Mouse (Mus musculus): ENCODE data around the gene Zfp658. TPM values are rescaled to one million over a fixed set of nuclear protein-coding genes. Genes with fewer than 3 reads are reported as not detected.

Gene Zfp658
- total RNA-seq, 1 experiment from 2014 or later: 6.1 TPM

GRCm38 (mm10) chr7:43562651-43563070, 605 bp downstream of the Zfp658 start:
- peak; percentile 30 to 44; a peak in 3 of 4 replicates for ATAC-seq (replicated peaks in 1 of 2; ENCODE audit: insufficient read depth in 1 of 2, low FRiP score in 2 of 2, low TSS enrichment in 1 of 2, low read depth in 1 of 2, poor library complexity in 2 of 2, severe bottlenecking in 2 of 2)

GRCm38 (mm10) chr7:43563300-43563699, 1.2 kb downstream of the Zfp658 start:
- 0 out of 4 replicates have a peak, but pooled peaks of 1 of the 2 experiments have one; percentile 1 for ATAC-seq (replicated peaks in 1 of 2; ENCODE audit: insufficient read depth in 1 of 2, low FRiP score in 2 of 2, low TSS enrichment in 1 of 2, low read depth in 1 of 2, poor library complexity in 2 of 2, severe bottlenecking in 2 of 2)

- ATAC-seq (replicated peaks in 1 of 2; ENCODE audit: insufficient read depth in 1 of 2, low FRiP score in 2 of 2, low TSS enrichment in 1 of 2, low read depth in 1 of 2, poor library complexity in 2 of 2, severe bottlenecking in 2 of 2): no peak
These were observed 9.2 kb downstream of the Zfp658 start for GRCm38 (mm10) chr7:43571216-43571615.

- peak; percentile 95 to 98 for ATAC-seq (replicated peaks in 1 of 2; ENCODE audit: insufficient read depth in 1 of 2, low FRiP score in 2 of 2, low TSS enrichment in 1 of 2, low read depth in 1 of 2, poor library complexity in 2 of 2, severe bottlenecking in 2 of 2)
These were observed 17.6 kb downstream of the Zfp658 start, which contains the start of gene Zfp719 for GRCm38 (mm10) chr7:43579440-43580171. Gene Zfp719, plus strand, starts transcription at chr7:43579610.

- ATAC-seq (replicated peaks in 1 of 2; ENCODE audit: insufficient read depth in 1 of 2, low FRiP score in 2 of 2, low TSS enrichment in 1 of 2, low read depth in 1 of 2, poor library complexity in 2 of 2, severe bottlenecking in 2 of 2): no peak
These were observed 18.5 kb downstream of the Zfp658 start for GRCm38 (mm10) chr7:43580526-43580925.

- ATAC-seq (replicated peaks in 1 of 2; ENCODE audit: insufficient read depth in 1 of 2, low FRiP score in 2 of 2, low TSS enrichment in 1 of 2, low read depth in 1 of 2, poor library complexity in 2 of 2, severe bottlenecking in 2 of 2): no peak
These were observed 22.7 kb downstream of the Zfp658 start for GRCm38 (mm10) chr7:43584790-43585189.

- ATAC-seq (replicated peaks in 1 of 2; ENCODE audit: insufficient read depth in 1 of 2, low FRiP score in 2 of 2, low TSS enrichment in 1 of 2, low read depth in 1 of 2, poor library complexity in 2 of 2, severe bottlenecking in 2 of 2): no peak
These were observed 39.8 kb downstream of the Zfp658 start for GRCm38 (mm10) chr7:43601884-43602283.

- ATAC-seq (replicated peaks in 1 of 2; ENCODE audit: insufficient read depth in 1 of 2, low FRiP score in 2 of 2, low TSS enrichment in 1 of 2, low read depth in 1 of 2, poor library complexity in 2 of 2, severe bottlenecking in 2 of 2): peak; percentile 79 to 85
These were observed 45.1 kb downstream of the Zfp658 start, which contains the start of gene Zfp819 for GRCm38 (mm10) chr7:43606896-43607742. Gene Zfp819, plus strand, starts transcription at chr7:43607169.

- peak; percentile 42 to 48; a peak in 1 of 4 replicates for ATAC-seq (replicated peaks in 1 of 2; ENCODE audit: insufficient read depth in 1 of 2, low FRiP score in 2 of 2, low TSS enrichment in 1 of 2, low read depth in 1 of 2, poor library complexity in 2 of 2, severe bottlenecking in 2 of 2)
These were observed 45.8 kb downstream of the Zfp658 start for GRCm38 (mm10) chr7:43607743-43608287.

GRCm38 (mm10) chr7:43608316-43608824, 46.3 kb downstream of the Zfp658 start:
- no peak for ATAC-seq (replicated peaks in 1 of 2; ENCODE audit: insufficient read depth in 1 of 2, low FRiP score in 2 of 2, low TSS enrichment in 1 of 2, low read depth in 1 of 2, poor library complexity in 2 of 2, severe bottlenecking in 2 of 2)

GRCm38 (mm10) chr7:43613816-43614551, 51.9 kb downstream of the Zfp658 start:
- peak in 1 of 2 experiments; percentile 66; a peak in 1 of 4 replicates for ATAC-seq (replicated peaks in 1 of 2; ENCODE audit: insufficient read depth in 1 of 2, low FRiP score in 2 of 2, low TSS enrichment in 1 of 2, low read depth in 1 of 2, poor library complexity in 2 of 2, severe bottlenecking in 2 of 2)

GRCm38 (mm10) chr7:43622927-43623326, 60.9 kb downstream of the Zfp658 start:
- ATAC-seq (replicated peaks in 1 of 2; ENCODE audit: insufficient read depth in 1 of 2, low FRiP score in 2 of 2, low TSS enrichment in 1 of 2, low read depth in 1 of 2, poor library complexity in 2 of 2, severe bottlenecking in 2 of 2): peak; percentile 29 to 49; a peak in 2 of 4 replicates

GRCm38 (mm10) chr7:43623819-43624218, 61.8 kb downstream of the Zfp658 start:
- ATAC-seq (replicated peaks in 1 of 2; ENCODE audit: insufficient read depth in 1 of 2, low FRiP score in 2 of 2, low TSS enrichment in 1 of 2, low read depth in 1 of 2, poor library complexity in 2 of 2, severe bottlenecking in 2 of 2): no peak

Other genes starting within 250 kb of the Zfp658 start
- 23.1 and 28.8 TPM in 2 replicates for gene Zfp715, start 249.0 kb upstream of the Zfp658 start, total RNA-seq (2017)
- 5.0 and 7.6 TPM in 2 replicates for gene Siglecf, start 210.9 kb upstream of the Zfp658 start, total RNA-seq (2017)
- 3.0 and 6.3 TPM in 2 replicates for gene Siglecg, start 154.1 kb upstream of the Zfp658 start, total RNA-seq (2017)
- not detected in 2 replicates for gene Lim2, start 134.6 kb upstream of the Zfp658 start, total RNA-seq (2017)
- gene Nkg7, start 125.2 kb upstream of the Zfp658 start, total RNA-seq (2017): 94.2 and 115 TPM in 2 replicates
- not detected in 2 replicates for gene Cldnd2, start 121.5 kb upstream of the Zfp658 start, total RNA-seq (2017)
- gene Etfb, start 118.2 kb upstream of the Zfp658 start, total RNA-seq (2017): 316 and 319 TPM in 2 replicates
- gene Gm45233, start 118.1 kb upstream of the Zfp658 start, total RNA-seq (2017): 2.5 TPM in 1 of 2 replicates, not detected in the other
- gene Vsig10l, start 99.1 kb upstream of the Zfp658 start, total RNA-seq (2017): 5.0 and 5.1 TPM in 2 replicates
- gene Iglon5, start 72.2 kb upstream of the Zfp658 start, total RNA-seq (2017): not detected in 2 replicates
- gene 4931406B18Rik, start 56.3 kb upstream of the Zfp658 start, total RNA-seq (2017): not detected in 2 replicates
- gene Cd33, start 17.8 kb upstream of the Zfp658 start, total RNA-seq (2017): 26.9 and 29.0 TPM in 2 replicates
- gene Zfp719, start 17.4 kb downstream of the Zfp658 start, total RNA-seq (2017): 10.9 and 15.6 TPM in 2 replicates
- gene Zfp819, start 44.9 kb downstream of the Zfp658 start, total RNA-seq (2017): not detected in 2 replicates
- not detected in 2 replicates for gene Ceacam18, start 72.5 kb downstream of the Zfp658 start, total RNA-seq (2017)
- gene Siglece, start 97.9 kb downstream of the Zfp658 start, total RNA-seq (2017): 1.7 and 4.1 TPM in 2 replicates
- 6.3 and 9.8 TPM in 2 replicates for gene Ctu1, start 109.8 kb downstream of the Zfp658 start, total RNA-seq (2017)
- gene Klk14, start 128.2 kb downstream of the Zfp658 start, total RNA-seq (2017): not detected in 2 replicates
- not detected in 2 replicates for gene Klk13, start 150.3 kb downstream of the Zfp658 start, total RNA-seq (2017)
- not detected in 2 replicates for gene Klk12, start 206.6 kb downstream of the Zfp658 start, total RNA-seq (2017)
- gene Klk11, start 212.3 kb downstream of the Zfp658 start, total RNA-seq (2017): not detected in 2 replicates
- gene Klk10, start 218.8 kb downstream of the Zfp658 start, total RNA-seq (2017): not detected in 2 replicates
- gene Klk9, start 229.6 kb downstream of the Zfp658 start, total RNA-seq (2017): not detected in 2 replicates
- gene Klk8, start 235.3 kb downstream of the Zfp658 start, total RNA-seq (2017): 45.1 and 49.5 TPM in 2 replicates
- gene Klk7, start 249.0 kb downstream of the Zfp658 start, total RNA-seq (2017): 0.10 TPM in 1 of 2 replicates, not detected in the other

Measured in hematopoietic stem cell, adult 5-6 weeks (primary cell).